Mouse (Mus musculus) right cerebral cortex, adult 18-20 months (tissue): ENCODE measurements around the gene Slc4a7.
A peak's percentile ranks its signal among the peaks of the same experiment; 100 is the strongest.
"Not testable (repeated sequence)": the region's sequence is repeated elsewhere in the genome, so short reads cannot be mapped to it uniquely, and the experiment has no call there.

Source experiments
- DNase-seq: peaks from one replicate; pipeline ENCODE4 v3.0.0; 2022; ENCODE audit warnings: mixed read lengths

Slc4a7 gene

GRCm38 (mm10) chr14:14800810-14801209 is 98.7 kb downstream of the Slc4a7 start:
- no peak for DNase-seq

- not testable (repeated sequence) for DNase-seq
Observed at GRCm38 (mm10) chr14:14803115-14803514, 101.0 kb downstream of the Slc4a7 start, which contains the start of gene Nek10. Gene Nek10 (plus strand): TSS chr14:14803415.

- DNase-seq: peak; percentile 32
Observed at GRCm38 (mm10) chr14:14803921-14804517, 101.9 kb downstream of the Slc4a7 start.

GRCm38 (mm10) chr14:14804518-14805212 is 102.6 kb downstream of the Slc4a7 start:
- no peak for DNase-seq

- DNase-seq: peak; percentile 43
Observed at GRCm38 (mm10) chr14:14832520-14833240, 130.6 kb downstream of the Slc4a7 start.

- DNase-seq: no peak
Observed at GRCm38 (mm10) chr14:14833498-14833897, 131.4 kb downstream of the Slc4a7 start.

- DNase-seq: peak; percentile 58
Observed at GRCm38 (mm10) chr14:14834266-14834665, 132.2 kb downstream of the Slc4a7 start.

- no peak for DNase-seq
Observed at GRCm38 (mm10) chr14:14837627-14838026, 135.5 kb downstream of the Slc4a7 start.

GRCm38 (mm10) chr14:14838109-14838508 is 136.0 kb downstream of the Slc4a7 start:
- DNase-seq: no peak

GRCm38 (mm10) chr14:14842734-14843530 is 140.9 kb downstream of the Slc4a7 start:
- no peak for DNase-seq
